Mouse (Mus musculus): ENCODE measurements at regions not wholly inside any gene's neighbourhood (a gene's known extent, or its start where the extent isn't known, plus 50 kb on each side); places are given as distances from the start of the nearest gene placed in this dataset.

- TF ChIP-seq CTCF (conservative IDR thresholded peaks at IDR 0.05; ENCODE audit: insufficient read depth, insufficient read length, low read depth, low read length) (no peak), POLR2A (IDR thresholded peaks at IDR 0.05; ENCODE audit: low read depth, low read length) (no peak)
These were observed 444.2 kb upstream of the Tnp1 start for GRCm38 (mm10) chr1:73459754-73460534.
